Mouse (Mus musculus) ovary, postnatal 36 days (tissue): ENCODE measurements around the gene Actrt2.

Experiments
- DNase-seq: peaks from one replicate; pipeline ENCODE4 v3.0.0; 2022; ENCODE audit warnings: low spot score, mixed read lengths

Gene Actrt2

GRCm38 (mm10) chr4:154683068-154683752, 15.5 kb upstream of the Actrt2 start:
- DNase-seq = no peak

GRCm38 (mm10) chr4:154682311-154682710, 14.6 kb upstream of the Actrt2 start:
- no peak for DNase-seq

GRCm38 (mm10) chr4:154675441-154676000, 7.9 kb upstream of the Actrt2 start:
- no peak for DNase-seq

GRCm38 (mm10) chr4:154674966-154675365, 7.3 kb upstream of the Actrt2 start:
- DNase-seq = no peak

GRCm38 (mm10) chr4:154674541-154674940, 6.9 kb upstream of the Actrt2 start:
- peak; percentile 56 for DNase-seq

- DNase-seq = no peak
These were observed 6.3 kb upstream of the Actrt2 start for GRCm38 (mm10) chr4:154673986-154674385.

GRCm38 (mm10) chr4:154672027-154672426, 4.4 kb upstream of the Actrt2 start:
- no peak for DNase-seq

GRCm38 (mm10) chr4:154671232-154671912, 3.7 kb upstream of the Actrt2 start:
- no peak for DNase-seq

- no peak for DNase-seq
These were observed 4.9 kb downstream of the Actrt2 start for GRCm38 (mm10) chr4:154662681-154663215.

- DNase-seq = no peak
These were observed 6.4 kb downstream of the Actrt2 start for GRCm38 (mm10) chr4:154661256-154661655.

- DNase-seq = no peak
These were observed 7.6 kb downstream of the Actrt2 start for GRCm38 (mm10) chr4:154660025-154660424.

- DNase-seq = no peak
These were observed 12.3 kb downstream of the Actrt2 start for GRCm38 (mm10) chr4:154655134-154655910.

GRCm38 (mm10) chr4:154652494-154652893, 15.2 kb downstream of the Actrt2 start:
- no peak for DNase-seq

- no peak for DNase-seq
These were observed 18.5 kb downstream of the Actrt2 start for GRCm38 (mm10) chr4:154649083-154649747.

GRCm38 (mm10) chr4:154642496-154642895, 25.2 kb downstream of the Actrt2 start:
- no peak for DNase-seq

GRCm38 (mm10) chr4:154641296-154642110, 26.2 kb downstream of the Actrt2 start:
- no peak for DNase-seq

- DNase-seq = no peak
These were observed 27.0 kb downstream of the Actrt2 start for GRCm38 (mm10) chr4:154640443-154641295.

GRCm38 (mm10) chr4:154639591-154640442, 27.9 kb downstream of the Actrt2 start:
- no peak for DNase-seq

GRCm38 (mm10) chr4:154639126-154639525, 28.5 kb downstream of the Actrt2 start:
- no peak for DNase-seq
